Mouse (Mus musculus) thymus, postnatal 36 days (tissue): ENCODE data around the gene Wfdc18.

ENCODE experiments used
- DNase-seq, 2 experiments: peaks; one replicate each; pipeline ENCODE4 v3.0.0; 2022; ENCODE audit warnings: mixed read lengths in 2 of 2

Wfdc18 gene

DNA sequence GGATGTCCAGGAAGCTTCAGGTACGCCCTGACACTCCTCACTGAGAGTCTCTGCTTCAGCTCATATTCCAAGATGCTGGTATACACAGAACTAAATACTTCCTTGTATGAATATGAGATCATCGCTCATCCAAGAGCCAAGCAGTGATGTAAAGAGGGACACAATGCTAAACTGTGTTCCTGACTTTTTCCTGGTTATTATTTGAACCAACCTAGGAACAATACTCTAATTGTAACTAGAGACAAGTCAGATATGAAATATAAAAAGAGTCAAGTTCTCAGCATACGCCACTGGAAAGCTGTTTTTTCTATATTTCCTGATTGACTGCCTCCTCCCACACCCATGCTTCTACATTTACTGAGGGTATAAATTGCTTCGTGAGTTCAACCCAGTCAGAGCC lies at the start of gene Wfdc18:
Gene Wfdc18, plus strand, starts transcription at position 301 of the 400 bp plus-strand sequence.
- DNase-seq, result no peak

DNA sequence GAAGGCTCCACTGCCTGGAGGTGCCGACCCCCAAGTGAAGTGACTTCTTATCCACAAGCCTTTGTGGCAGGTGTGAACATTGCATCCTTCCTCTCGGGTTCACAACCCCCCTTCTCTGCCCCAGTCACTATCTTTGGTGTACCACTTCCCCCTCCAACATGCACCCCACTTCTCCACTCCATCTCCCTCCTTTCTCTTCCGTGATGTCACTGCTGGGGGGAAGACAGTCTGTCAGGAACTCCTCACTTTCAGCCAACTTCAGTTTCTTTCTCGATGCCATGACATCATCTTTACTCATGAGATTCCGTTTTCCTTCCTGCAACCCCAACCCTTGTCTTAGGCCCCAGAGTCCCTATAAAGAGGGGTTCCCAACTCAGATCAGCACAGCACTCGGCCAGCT lies 46.6 kb upstream of the Wfdc18 start, which contains the start of gene Ccl4:
Gene Ccl4, plus strand, starts transcription at position 381 of the 400 bp plus-strand sequence.
- DNase-seq, result peak; percentile 21 to 50

DNA sequence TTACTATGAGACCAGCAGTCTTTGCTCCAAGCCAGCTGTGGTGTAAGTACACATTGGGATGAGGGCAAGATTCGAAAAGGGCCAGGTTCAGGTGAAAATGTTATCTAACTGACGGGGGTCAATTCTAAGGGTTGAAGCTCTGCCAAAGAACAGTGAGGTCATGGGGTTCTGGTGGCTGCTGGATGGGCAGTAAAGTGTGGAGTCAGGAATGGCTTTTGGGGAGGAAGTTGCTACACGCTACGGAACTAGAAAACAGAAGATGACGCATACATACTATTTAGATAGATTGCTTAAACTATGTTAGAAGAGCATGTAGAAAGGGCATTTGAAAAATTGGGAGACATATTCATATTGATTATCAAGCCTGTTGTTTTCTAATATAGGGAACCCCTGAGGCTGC lies 45.3 kb upstream of the Wfdc18 start:
- DNase-seq, result no peak

DNA sequence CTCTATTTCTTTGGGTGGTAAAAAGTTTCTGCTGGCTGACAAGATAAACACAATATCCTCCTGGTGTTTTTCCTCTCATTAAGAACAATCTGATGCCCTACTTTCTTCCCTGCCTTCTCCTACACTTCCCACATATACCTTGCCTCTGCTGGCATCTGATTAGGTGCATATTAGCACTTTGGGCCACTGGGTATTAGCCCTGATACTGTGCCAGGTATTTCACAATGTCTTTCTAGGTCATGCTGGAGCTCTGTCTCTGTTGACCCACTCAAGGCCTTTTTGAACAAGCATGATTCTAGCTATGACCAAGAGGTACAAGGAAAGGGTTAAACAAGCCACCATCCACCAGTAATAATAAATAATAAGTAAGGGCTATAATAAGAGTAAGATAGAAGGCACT lies 37.1 kb upstream of the Wfdc18 start:
- no peak for DNase-seq

DNA sequence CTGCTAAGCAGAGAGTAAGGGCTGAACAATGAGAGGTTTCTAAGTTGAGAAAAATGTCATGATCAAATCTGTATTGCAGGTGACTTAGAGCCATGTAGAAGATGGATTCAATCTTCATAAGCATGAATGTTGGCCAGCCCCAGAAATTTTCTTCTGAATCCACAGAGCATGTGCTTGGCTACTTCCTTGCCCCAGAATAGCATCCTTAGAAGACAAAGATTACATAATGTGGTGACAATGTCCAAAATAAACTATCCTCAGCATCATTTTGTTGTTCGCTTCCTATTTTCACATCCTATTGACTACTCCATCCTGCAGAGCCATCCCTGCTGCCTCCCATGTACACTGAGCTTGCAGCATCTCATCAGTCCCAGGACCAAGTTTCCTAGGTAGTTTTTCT lies 33.1 kb upstream of the Wfdc18 start:
- DNase-seq, result no peak

DNA sequence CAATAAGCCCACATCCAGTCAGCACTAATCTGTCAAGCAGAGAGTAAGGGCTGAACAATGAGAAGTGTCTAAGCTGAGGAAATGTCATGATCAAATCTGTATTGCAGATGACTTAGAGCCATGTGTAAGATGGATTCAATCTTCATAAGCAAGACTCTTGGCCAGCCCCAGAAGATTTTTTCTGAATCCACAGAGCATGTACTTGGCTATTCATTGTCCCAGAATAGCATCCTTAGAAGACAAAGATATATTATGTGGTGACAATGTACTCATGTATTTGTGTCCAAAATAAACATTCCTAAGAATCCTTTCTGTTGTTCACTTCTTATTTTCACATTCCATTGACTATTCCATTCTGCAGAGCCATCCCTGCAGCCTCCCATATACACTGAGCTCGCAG lies 18.9 kb upstream of the Wfdc18 start:
- DNase-seq, result no peak

DNA sequence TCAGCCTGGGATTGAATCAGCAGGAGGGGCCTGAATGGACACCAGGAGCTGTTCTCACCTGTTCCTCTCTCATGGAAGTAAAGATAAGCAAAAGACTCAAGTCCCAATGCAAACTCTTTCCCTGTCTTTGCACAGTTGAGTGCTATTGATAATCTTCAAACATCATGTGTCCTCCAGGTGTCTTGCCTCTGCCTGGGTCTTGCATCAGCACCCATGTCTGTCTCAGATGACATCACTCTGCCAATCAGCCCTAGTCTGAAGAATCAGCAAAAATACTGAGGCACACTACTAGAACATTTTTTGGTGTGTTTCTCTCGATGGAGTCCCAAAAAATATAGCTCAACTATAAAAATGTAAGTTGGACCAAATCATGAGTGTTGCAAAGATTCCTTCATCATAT lies 16.8 kb upstream of the Wfdc18 start:
- DNase-seq, result no peak

DNA sequence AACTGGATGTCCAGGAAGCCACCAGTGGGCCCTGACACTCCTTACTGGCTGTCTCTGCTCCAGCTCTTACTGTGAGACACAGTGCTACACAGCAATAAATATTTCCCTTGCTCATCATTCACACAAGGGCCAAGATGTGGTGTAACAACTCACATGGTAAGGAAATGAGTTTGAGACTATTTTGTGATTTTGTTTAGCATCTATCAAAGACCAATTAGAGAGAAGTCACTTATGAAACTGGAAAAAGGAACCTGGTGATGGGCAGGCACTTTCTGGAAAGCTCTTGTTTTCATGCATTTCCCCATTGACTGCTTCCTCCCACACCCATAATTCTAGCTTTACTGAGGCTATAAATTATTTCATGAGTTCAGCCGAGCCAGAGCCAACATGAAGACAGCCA lies 5.1 kb upstream of the Wfdc18 start, which contains the start of gene Wfdc17:
Gene Wfdc17, plus strand, starts transcription at position 287 of the 400 bp plus-strand sequence.
- DNase-seq, result no peak

DNA sequence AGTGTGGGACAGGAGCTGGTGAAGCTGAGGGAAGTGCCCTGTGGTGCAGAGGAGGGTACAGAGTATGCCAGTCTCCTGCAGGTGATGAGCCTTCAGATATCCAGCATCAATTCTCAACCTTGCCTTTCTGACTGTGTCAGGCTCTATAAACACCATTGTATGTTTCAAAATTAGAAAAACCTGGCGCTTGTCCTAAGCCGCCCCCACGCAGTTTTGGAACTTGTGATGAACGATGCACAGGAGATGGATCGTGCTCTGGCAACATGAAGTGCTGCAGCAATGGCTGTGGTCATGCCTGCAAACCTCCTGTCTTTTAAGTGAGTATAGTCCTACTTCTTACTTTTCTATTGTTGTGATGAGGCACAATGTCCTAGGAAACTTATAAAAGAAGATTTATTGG lies 868 bp downstream of the Wfdc18 start:
- DNase-seq, result no peak

DNA sequence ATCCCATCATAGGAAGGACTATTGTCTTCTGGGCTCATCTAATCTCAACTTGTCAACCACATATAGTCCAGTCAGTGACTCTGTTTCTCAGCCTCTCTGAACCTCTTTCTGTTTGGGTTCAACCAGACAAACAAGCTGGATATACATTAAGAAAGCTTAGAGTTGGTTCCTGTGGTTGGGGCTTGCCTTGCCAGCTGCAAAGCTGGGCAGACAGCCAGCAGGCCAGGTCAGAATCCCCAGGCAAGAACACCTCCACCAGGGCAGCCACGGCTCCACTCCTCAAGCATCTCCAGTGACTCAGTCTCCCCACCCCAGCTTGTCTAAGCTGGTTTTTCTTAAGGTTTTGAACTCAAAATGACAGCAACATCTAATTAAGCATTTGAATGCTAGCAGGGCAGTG lies 3.9 kb downstream of the Wfdc18 start:
- DNase-seq, result no peak

DNA sequence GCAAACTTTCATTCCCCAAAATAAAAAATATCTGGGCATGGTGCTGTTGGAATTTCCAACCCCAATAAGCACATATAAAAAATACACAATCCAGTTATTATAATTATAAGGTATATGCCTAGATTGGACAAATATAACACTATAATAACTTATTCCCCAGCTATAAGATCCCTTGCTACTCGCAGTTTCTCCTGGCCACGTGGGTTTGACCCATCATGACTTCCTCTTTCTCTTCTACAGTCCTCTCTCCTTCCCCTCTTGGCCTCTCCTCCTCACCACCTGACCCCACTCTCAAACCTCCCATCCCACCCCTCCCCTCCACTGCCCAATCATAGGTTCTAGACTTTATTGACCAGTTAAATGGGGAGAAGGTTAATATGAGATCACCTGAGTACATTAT lies 5.1 kb downstream of the Wfdc18 start:
- DNase-seq, result no peak

DNA sequence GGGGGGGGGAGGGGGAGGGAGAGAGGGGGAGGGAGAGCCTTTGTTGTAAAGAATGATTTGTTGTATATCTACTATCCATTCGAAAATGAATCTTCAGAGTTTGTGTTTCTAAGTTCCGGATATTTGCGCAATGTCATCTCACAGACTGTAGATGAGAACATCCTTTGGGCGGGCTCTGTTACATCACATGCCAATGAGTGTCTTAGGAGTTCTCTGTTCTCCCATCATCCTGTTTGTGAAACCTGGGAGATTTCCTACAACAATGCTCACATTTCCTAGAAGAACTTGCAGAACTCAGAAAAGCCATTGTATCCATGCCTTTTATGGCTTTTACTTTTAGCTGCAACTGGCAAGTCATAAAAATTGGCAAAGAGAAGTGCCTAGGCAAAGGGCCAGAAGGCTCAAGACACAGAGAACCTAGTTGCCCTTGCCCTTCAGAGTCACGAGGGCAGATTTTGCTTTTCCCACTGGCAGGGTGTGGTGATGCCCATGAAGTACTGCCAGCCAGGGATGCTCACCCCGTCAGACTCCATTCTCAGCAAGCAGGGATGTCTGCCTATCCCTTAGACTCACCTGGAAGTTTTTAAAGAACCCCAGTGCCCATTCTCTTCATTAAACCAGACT lies 8.3 kb downstream of the Wfdc18 start:
- DNase-seq, result no peak

DNA sequence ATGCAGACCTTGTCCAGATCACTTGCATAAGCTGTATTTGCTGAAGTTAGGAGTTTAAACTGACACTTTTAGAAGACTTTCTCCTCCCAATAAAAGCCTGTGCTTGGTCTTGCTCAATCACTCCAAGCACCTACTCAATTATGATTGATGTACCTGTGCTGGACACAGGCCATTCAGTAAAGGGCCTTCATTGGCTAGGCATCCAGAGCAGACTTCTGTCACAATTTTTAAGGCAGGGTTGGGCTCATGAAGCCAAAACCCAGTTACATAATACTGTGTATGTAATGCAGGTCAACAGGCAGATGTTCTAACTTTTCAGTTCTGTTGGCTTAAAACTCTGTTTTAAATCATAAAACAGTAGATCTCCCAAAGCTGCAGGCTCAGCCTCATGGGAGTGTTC lies 12.0 kb downstream of the Wfdc18 start:
- DNase-seq, result no peak

DNA sequence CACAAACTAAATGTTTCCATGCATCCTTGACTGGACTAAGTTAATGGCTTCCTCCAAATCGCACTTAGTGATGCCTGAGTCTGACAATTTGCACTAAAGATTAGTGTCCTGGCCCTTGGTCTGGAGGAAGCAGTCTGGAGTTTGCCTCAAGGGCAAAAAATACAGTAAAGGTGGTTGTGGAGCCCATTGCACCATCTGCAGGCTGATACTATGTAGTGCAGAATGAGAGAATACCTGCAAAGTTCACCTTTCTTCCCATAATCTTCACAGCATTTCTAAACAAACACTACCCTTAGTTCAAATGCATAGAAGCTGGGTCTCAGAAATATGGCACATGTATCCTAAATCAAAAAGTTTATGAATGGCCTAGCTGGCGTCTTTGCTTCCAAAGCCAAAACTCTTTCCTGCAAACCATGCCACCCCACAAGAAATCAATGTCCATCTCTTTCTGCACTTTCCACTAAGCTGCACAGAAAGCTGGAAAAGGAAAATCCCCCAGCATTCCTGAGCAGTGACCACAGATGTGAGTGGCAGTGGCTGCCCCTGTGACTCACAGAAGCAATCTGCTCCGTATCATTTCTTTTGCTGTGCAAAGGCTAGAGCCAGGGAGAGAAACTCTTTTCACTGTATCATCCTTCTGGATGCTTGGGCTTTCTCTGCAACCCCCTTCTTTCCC lies 20.1 kb downstream of the Wfdc18 start:
- no peak for DNase-seq

DNA sequence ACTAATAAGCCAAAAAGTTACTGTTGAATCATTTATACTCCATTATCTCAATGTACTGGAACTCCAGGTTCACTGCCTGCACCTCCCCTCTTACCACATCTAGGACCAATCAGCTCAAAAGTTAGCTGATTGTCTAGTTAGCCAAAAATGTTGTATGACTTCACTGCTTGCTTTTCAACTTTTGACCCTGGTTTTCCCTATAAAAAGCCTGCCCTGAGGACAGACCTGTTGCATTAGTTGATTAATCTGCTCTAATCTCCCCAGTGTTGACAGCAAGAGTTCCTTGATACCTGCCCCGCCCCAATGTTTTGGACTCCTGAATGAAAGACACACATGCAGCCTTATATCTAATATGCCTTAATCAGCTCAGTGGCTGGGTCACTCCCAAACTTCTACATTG lies 22.3 kb downstream of the Wfdc18 start:
- DNase-seq, result no peak

DNA sequence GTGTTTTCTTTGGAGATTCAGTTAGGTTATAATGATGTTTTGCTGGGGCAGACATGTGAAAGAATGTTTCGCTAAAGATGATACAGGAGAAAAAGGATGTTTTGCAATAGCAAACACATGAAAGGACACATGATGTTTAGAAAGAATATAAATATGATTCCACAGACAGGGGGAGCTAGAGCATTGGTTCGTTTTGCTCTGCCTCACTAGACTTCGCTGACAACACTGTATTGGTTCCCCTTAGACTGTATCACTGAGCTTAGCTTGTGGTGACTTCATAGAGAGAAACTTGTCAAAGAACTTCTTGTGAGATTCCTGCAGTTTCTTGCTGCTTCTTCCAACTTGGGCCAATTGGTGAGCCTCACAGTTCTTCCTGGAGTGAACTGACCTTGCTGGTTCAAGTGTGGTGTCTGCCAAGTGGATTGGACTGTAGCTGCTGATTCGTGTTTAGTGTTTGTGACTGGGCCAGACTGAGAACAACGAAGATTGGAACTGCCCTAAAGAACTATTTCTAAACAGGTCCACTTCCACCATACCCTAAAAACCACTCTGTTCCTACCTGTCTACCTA lies 24.3 kb downstream of the Wfdc18 start:
- DNase-seq, result no peak

DNA sequence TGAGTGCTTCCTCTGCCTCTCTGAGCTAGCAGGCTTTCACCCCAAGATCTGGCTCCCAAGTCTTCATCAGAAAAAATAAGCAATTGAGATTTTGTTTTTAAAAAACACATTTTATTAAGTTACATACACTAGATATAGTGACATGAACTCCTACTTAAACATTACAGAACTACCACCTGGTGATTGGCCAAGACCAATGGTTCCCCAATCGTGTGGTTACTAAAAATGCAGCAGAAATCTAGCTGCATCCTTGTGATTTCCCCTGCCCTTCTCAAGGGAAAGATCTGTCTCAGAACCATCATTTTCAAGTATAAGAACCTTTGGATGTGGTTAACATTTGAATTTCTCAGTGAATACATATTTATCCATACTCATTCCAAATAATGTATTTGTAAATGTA lies 25.4 kb downstream of the Wfdc18 start:
- no peak for DNase-seq

DNA sequence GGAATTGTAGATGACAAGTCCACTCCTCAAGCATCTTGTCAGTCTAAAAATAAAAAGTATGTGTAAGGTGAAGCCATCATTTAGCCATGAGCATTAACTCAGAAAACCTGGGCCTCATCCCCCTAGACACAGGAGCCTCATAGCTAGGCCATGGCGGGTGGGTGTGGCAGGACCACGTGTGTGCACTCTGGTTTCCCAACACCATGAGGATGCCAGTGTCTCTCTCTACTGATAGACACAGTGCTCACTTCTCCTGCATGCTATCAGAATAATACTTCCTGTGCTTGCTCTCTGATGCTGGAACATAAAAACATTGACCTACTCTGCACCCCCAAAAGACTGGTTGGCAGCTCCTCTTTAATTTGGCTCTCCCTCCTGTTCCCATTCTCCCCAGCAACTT lies 27.1 kb downstream of the Wfdc18 start:
- DNase-seq, result no peak

DNA sequence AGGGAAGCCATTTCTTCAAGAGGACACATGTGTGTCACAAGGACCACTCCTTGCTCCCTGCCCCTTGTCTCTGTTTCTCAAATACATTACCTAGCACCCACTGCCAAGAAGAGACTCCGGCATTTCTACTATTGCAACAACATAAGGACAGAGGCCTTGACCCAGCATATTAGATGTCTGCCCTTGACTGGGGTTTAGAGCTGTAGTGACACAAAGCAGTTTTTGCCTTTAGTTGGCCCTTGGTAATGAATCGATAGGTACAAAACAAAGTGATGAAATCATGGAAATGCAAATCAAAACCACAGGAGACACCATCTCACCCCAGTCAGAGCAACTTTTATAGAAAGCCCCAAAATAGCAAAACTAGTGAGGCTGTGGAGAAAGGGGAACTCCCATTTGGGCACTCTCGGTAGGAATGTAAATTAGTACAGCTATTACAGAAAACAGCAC lies 28.3 kb downstream of the Wfdc18 start:
- no peak for DNase-seq

DNA sequence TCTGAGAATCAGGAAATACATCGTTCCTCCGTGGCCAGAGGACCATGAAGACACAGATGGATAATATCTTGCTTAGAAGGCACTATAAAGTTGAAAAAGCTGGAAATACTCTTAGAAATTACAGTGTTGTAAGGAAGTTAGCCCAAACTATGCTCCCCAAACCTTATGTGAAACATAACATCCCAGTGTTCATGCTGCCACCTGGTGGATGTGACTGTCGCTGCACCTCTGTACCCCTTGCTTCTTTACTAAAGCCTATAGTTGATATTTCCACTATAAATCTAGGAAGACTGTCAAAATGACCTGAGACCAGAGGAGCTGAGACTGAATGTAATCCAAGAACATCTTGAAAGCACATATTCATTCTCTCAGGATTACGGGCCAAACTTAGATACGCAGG lies 30.4 kb downstream of the Wfdc18 start:
- DNase-seq, result peak; percentile 57 to 69

DNA sequence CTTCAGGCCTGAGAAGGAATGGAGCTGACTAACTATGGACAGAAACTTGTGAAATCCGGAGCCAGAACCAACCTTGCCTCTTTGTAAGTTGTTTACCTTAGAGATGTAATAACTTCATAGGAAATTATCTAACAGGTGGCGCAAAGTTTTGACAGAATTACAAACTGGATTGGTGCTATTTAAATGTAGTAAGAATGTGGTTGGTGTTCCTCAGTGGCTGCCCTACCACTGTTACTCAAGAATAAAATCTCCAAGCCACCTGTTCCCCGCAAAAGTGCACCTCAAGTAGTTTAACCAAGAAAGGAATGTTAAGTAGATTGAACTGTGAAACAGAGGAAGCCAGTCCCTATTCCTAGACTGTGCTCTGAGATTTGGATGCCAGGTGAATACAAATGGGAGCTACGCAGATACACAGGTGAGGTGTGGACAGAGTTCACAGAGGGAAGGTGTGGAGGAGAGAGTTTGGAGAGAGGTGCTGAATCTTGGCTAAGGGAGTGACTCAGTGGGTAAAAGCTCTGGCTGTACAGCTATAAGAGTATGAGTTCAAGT lies 31.7 kb downstream of the Wfdc18 start:
- DNase-seq, result no peak

DNA sequence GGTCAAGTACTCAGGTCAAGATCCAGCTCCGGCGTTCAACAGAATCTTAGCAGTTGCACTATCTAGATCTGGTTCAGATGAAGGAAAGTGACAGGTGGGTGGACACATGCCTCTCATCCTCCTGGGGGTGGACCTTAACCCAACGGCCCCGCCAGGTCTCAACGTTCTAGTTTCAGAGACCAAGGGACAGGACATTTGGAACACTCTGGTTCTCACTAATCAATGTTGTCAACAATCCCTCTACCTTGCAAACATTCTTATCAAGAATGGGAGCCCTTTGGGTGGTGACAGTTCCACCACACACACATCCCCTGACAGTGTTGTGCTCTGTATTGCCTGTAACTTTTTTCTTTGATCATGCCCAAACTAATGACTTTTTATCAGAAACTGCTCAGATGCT lies 33.0 kb downstream of the Wfdc18 start:
- DNase-seq, result no peak

DNA sequence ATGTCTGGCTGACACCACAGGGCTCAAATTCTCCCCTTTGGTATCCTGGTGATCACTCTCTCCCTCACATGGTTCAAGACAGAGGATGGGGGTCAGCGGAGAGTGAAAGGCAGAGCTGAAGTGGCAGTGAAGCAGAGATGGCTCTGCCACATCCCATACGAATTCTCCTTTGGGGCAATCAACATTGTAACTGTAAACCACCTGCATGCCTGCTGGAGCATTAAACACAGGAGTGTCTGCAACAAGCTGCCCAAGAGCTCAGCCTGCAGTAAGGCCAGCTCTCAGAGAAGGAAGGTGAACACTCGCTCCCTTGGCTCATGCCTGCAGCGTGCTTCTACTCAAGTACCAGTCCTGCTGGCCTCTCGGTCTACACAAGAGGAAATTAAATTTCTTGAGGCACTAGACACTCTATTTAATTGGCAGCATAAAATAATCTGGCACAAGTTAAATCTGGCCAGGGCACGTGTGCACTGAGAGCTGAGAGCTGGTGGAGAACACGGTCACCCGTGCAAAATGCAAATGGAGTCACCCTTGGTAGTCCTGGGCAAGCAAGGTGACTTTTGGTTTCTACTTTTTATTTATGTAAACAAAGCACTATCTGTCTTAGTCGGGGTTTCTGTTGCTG lies 34.0 kb downstream of the Wfdc18 start:
- DNase-seq, result no peak

DNA sequence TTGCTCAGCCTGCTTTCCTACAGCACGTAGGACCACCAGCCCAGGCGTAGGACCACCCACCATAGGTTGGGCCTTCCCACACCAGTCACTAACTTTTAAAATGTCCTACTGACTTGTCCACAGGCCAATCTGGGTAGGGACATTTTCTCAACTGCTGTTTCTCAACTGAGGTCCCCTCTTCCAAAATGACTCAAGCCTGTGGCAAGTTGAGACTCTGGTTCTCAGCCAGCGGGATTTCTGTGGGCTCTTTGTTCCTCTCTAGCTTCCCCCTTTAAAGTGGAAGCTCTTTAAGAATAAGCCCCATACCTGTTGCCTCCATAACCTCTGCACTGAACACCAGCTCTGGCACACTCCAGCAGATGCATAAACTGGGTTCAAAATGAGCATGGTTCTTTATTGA lies 34.7 kb downstream of the Wfdc18 start:
- DNase-seq, result no peak
